Mouse (Mus musculus) brain, embryonic 14.5 days (tissue): ENCODE data around the gene Hspbp1.

Source experiments
- CTCF ChIP-seq: fragments of 200-500 bp; IDR thresholded peaks from 2 replicates; pipeline ENCODE4 v1.5.1; 2012; ENCODE audit warnings: inconsistent platforms, mild to moderate bottlenecking, moderate library complexity, borderline replicate concordance; ENCODE audit not compliant: insufficient read depth, insufficient read length; ENCODE audit errors: extremely low read depth
- POLR2A ChIP-seq: fragments of 200-500 bp; IDR thresholded peaks from 2 replicates; pipeline ENCODE4 v1.6.1; 2012; ENCODE audit warnings: mild to moderate bottlenecking, inconsistent platforms, borderline replicate concordance; ENCODE audit not compliant: poor library complexity, insufficient read depth, insufficient read length, severe bottlenecking; ENCODE audit errors: extremely low read depth

DNA sequence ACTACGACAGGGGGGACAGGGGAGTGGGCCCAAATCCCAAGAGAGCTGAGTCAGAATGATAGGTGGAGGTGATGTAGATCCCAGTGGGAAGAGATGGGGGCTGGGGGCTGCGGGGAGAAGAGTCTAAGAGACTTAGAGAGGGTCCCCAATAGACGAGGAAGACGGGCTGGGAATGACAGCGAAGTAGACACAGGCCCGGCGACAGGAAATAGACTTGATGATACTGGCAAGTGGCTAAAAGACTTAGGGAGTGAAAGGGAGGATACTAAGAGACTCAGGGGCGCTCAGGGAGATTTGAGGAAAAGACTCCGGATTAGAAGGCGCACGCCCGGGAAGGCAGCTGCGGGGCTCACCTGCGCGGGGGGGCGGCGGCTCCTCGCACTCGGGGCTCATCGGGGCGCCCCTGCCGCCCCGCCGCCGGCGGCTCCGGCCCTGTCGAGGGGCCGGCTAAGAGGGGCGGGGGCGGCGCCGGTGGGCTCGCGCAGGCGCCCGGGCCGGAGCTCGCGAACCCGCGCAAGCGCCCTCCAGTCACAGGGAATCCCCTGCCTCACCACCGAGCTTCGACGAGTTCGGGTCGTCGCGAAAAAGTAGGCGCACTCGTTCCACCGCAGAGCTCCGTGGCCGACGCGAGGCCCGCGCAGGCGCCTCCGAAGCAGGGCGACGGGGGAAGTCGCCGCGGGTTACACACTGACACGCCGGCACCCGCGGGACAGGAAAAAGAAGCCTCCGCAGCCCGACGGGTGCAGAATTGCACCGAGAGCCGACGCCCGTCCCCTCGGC, 26.6 kb downstream of the Hspbp1 start:
- no peak for TF ChIP-seq CTCF
- TF ChIP-seq POLR2A: no peak
